ENCODE assay signal across 8 mouse cellular contexts in the genomic region with DNA sequence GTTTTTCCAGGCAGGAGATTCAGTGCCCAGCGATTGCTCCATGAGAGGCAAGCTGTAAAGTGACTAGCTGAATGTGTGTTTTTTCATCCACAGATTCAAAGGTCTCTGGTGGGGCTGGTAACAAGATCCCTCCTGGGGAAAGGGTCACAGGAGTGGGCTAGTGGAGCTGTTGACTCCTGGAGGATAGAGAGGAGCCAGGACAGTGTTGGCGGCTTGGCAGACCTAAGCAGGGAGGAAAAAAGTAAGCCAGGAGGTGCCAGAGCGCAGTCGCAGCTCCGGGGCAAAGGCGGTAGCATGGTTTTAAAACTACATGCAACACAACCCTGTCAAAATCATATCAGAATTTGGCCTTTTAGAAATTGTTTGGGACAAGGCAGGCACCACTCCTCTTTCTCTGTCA. TPM values are rescaled to one million over a fixed set of nuclear protein-coding genes. Genes with fewer than 3 reads are reported as not detected.
DNase-seq lines count a peak whose midpoint lies in the region; ATAC-seq and TF ChIP-seq lines count a peak whose summit lies in the region.

No protein-coding gene starts in this region.

- no peak for DNase-seq in stomach, postnatal 0 days (ENCODE audit: low spot score)
- DNase-seq in heart, postnatal 4 days = peak; percentile 21
- DNase-seq in kidney, postnatal 36 days = peak; percentile 37 to 54
- no peak for DNase-seq in left cerebral cortex, postnatal 4 days
- no peak for DNase-seq in cerebellum, adult 9-11 months
- DNase-seq in lung, postnatal 14 days = no peak

- no peaks in the 10 kb centered on the region for H3K27me3 ChIP-seq in stomach, embryonic 14.5 days (ENCODE audit: control insufficient read depth, insufficient read depth, low read length)
- no peaks in the 10 kb centered on the region for H3K27me3 ChIP-seq in stomach, postnatal 0 days (ENCODE audit: control insufficient read depth, insufficient read depth, low read length)

- intact Hi-C loops in left cerebral cortex, postnatal 4 days (cut with DNase I) = no loop called here

- WGBS in stomach, embryonic 14.5 days = 76% methylated on average over 6 of the region's 6 CpGs
- 77% methylated on average over 6 of the region's 6 CpGs for WGBS in stomach, postnatal 0 days

- H3K9me3 ChIP-seq in stomach, embryonic 14.5 days (ENCODE audit: control insufficient read depth, low read depth, low read length) = no peaks in the 10 kb centered on the region
- no peaks in the 10 kb centered on the region for H3K9me3 ChIP-seq in stomach, postnatal 0 days (ENCODE audit: control insufficient read depth, low read length)

- H3K36me3 ChIP-seq in stomach, embryonic 14.5 days (ENCODE audit: control insufficient read depth, insufficient read depth, low read length) = no peaks in the 10 kb centered on the region
- H3K36me3 ChIP-seq in stomach, postnatal 0 days (ENCODE audit: control insufficient read depth, insufficient read depth, low read length) = no peaks in the 10 kb centered on the region

- no peak overlapping the region for H3K9ac ChIP-seq in stomach, embryonic 14.5 days (replicated peaks; ENCODE audit: low read depth, low read length)
- no peak overlapping the region for H3K9ac ChIP-seq in stomach, postnatal 0 days (ENCODE audit: low read length)

- no peak overlapping the region for H3K4me3 ChIP-seq in stomach, embryonic 14.5 days (ENCODE audit: low read depth, low read length)
- no peak overlapping the region for H3K4me3 ChIP-seq in stomach, postnatal 0 days (ENCODE audit: low read depth, low read length)

- no peak overlapping the region for H3K4me2 ChIP-seq in stomach, embryonic 14.5 days (replicated peaks; ENCODE audit: low read depth, low read length)
- H3K4me2 ChIP-seq in stomach, postnatal 0 days (replicated peaks; ENCODE audit: low read depth) = no peak overlapping the region

- TF ChIP-seq EP300 in stomach, postnatal 0 days (optimal IDR thresholded peaks at IDR 0.05) = no peak

- no peak for TF ChIP-seq CTCF in stomach, postnatal 0 days (IDR thresholded peaks at IDR 0.05; ENCODE audit: low read depth)

- ATAC-seq in stomach, embryonic 14.5 days (ENCODE audit: insufficient number of reproducible peaks, insufficient read depth, low FRiP score, low read depth) = no peak
- ATAC-seq in stomach, postnatal 0 days (ENCODE audit: low FRiP score, low TSS enrichment) = no peak
- ATAC-seq in monocyte, adult 5-6 weeks (replicated peaks; ENCODE audit: insufficient number of reproducible peaks, low FRiP score, low TSS enrichment, poor library complexity, severe bottlenecking) = no peak

- H3K27ac ChIP-seq in stomach, embryonic 14.5 days (ENCODE audit: low read length) = peak overlapping the region; percentile 27; the same call in 1 of the 2 replicates
- H3K27ac ChIP-seq in stomach, postnatal 0 days (replicated peaks) = no peak overlapping the region

- peaks cover 26% of the 10 kb centered on the region; the same call in 1 of the 2 replicates for H3K4me1 ChIP-seq in stomach, embryonic 14.5 days (ENCODE audit: control insufficient read depth, insufficient read depth, low read length)
- H3K4me1 ChIP-seq in stomach, postnatal 0 days (replicated peaks; ENCODE audit: control insufficient read depth, insufficient read depth) = 0 out of 2 replicates have a peak, but pooled peaks cover 2% of the 10 kb centered on the region

RNA-seq across cellular contexts. Expression of a gene that starts 52.6 kb away (rescaled TPM):
- 59.1 and 72.9 TPM in 2 replicates for polyA plus RNA-seq in stomach, embryonic 14.5 days (2014; fragmentation: Nextera tagmentation; extraction: Ambion mirVana)
- polyA plus RNA-seq in stomach, postnatal 0 days (2015; fragmentation: Nextera tagmentation; extraction: Ambion mirVana) = 9.7 and 10.8 TPM in 2 replicates
- 10 to 100 TPM; 76.1 to 79.8 TPM for total RNA-seq in heart, postnatal 4 days (2021)
- 1 to 10 TPM; 2.8 to 3.1 TPM for total RNA-seq in left cerebral cortex, postnatal 4 days (2021)
- total RNA-seq in monocyte, adult 5-6 weeks (2017) = not detected in 3 replicates

Comparison
In these comparisons a context has a peak if more than half of its experiments do, and no peak if none do; other contexts are left out.
1. DNase-seq: peak in heart, postnatal 4 days (single experiment) and kidney, postnatal 36 days (2 of 2); none in stomach, postnatal 0 days (single experiment), left cerebral cortex, postnatal 4 days (single experiment), cerebellum, adult 9-11 months (single experiment) and lung, postnatal 14 days (single experiment).
2. RNA of a gene that starts 52.6 kb away (total RNA-seq): 76.1 to 79.8 TPM in heart, postnatal 4 days; 2.8 to 3.1 TPM in left cerebral cortex, postnatal 4 days and not detected in monocyte, adult 5-6 weeks; every median in the first group is over 10 times any median in the second.